ENCODE assay signal across 27 mouse cellular contexts in genomic region chr14:30222101-30222500, GRCm38 (mm10).
"Had no signal": no experiment of that assay in that cellular context is flagged by ENCODE, and none has a peak within 500 bp of the region (broad histone marks: within the 10 kb centered on the region; RNA-seq: fewer than 3 reads in every experiment).

No protein-coding gene starts in this region.

- H3K9me3 ChIP-seq: heart, embryonic 13.5 days; heart, embryonic 15.5 days; hindbrain, embryonic 13.5 days; hindbrain, embryonic 15.5 days; kidney, embryonic 15.5 days; limb, embryonic 13.5 days; limb, embryonic 15.5 days; liver, embryonic 12.5 days had no signal

- H3K27ac ChIP-seq: heart, adult 2 months; heart, embryonic 13.5 days; heart, embryonic 15.5 days; hindbrain, embryonic 13.5 days; hindbrain, embryonic 15.5 days; hindbrain, postnatal 0 days; kidney, embryonic 15.5 days; kidney, postnatal 0 days; limb, embryonic 13.5 days; limb, embryonic 15.5 days; liver, embryonic 12.5 days; liver, embryonic 14.5 days had no signal

- H3K36me3 ChIP-seq: heart, embryonic 15.5 days; hindbrain, embryonic 13.5 days; hindbrain, embryonic 15.5 days; kidney, embryonic 15.5 days; limb, embryonic 13.5 days; limb, embryonic 15.5 days; liver, embryonic 12.5 days had no signal

- H3K9ac ChIP-seq: heart, embryonic 13.5 days; heart, embryonic 15.5 days; hindbrain, embryonic 13.5 days; hindbrain, embryonic 15.5 days; kidney, embryonic 15.5 days; limb, embryonic 13.5 days; limb, embryonic 15.5 days; liver, embryonic 12.5 days; liver, embryonic 14.5 days had no signal

- H3K27me3 ChIP-seq: heart, embryonic 13.5 days; heart, embryonic 15.5 days; hindbrain, embryonic 13.5 days; hindbrain, embryonic 15.5 days; kidney, embryonic 15.5 days; limb, embryonic 13.5 days; limb, embryonic 15.5 days had no signal

- H3K4me3 ChIP-seq: heart, adult 2 months; heart, embryonic 13.5 days; heart, embryonic 15.5 days; hindbrain, embryonic 13.5 days; hindbrain, embryonic 15.5 days; kidney, embryonic 15.5 days; limb, embryonic 13.5 days; limb, embryonic 15.5 days; liver, embryonic 12.5 days had no signal

- ATAC-seq: hindbrain, postnatal 0 days; intestine, embryonic 16.5 days; liver, embryonic 12.5 days had no signal

- H3K4me2 ChIP-seq: heart, embryonic 11.5 days; heart, embryonic 13.5 days; heart, embryonic 15.5 days; hindbrain, embryonic 13.5 days; hindbrain, embryonic 15.5 days; kidney, embryonic 15.5 days; limb, embryonic 13.5 days; limb, embryonic 15.5 days; liver, embryonic 12.5 days had no signal

- DNase-seq: gastrocnemius, postnatal 14 days; gastrocnemius, postnatal 36 days; heart, adult 11 months; heart, adult 2 months; heart, postnatal 14 days; heart, postnatal 36 days; kidney, adult 11 months; kidney, adult 2 months; kidney, adult 9 months; kidney, postnatal 14 days; kidney, postnatal 36 days; layer of hippocampus, adult 9-11 months; layer of hippocampus, postnatal 36 days; left cerebral cortex, postnatal 4 days had no signal

- H3K4me1 ChIP-seq: hindbrain, embryonic 13.5 days; hindbrain, embryonic 15.5 days; liver, embryonic 12.5 days had no signal
